8 mouse cellular contexts compared by ENCODE assay signal in the genomic region with DNA sequence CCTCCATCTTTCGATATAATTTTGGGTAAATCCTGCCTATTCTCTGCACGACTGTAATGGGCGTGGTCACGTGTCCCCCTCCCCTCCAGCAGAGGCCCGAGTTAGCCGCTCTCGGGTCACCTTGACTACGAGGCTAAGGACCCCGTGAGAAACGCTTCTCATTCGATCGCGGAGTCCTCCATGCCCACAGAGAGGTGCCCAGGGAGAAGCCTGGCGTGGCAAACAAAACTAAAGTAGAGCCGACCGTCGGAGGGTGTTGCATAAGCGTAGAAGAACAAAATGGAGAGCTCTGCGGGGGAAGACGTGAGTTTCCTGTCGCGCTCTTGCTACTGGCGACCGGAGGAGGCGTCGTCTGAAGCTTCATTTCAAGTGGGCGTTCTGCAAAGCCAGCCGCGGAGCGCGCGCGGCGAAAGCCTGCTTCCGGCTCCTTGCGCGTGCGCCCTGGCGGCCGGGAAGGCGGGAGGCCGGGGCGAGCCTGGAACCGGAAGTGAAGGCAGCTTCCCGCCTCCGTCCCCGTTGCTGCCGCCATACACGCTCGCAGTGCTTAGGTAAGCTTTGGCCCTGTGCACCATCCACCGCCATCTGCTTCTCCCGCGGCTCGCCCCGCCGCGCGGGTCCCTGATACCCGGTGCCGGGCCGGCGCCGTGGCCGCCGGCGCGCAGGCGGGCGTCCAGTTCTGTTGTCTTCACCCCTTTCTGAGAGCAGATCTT. TPM values are rescaled to one million over a fixed set of nuclear protein-coding genes. Genes with fewer than 3 reads are reported as not detected.
DNase-seq lines count a peak whose midpoint lies in the region; ATAC-seq and TF ChIP-seq lines count a peak whose summit lies in the region.

A gene (plus strand): TSS at position 442 of the 710 bp plus-strand sequence.

- under 1% methylated on average over 68 of the region's 69 CpGs for WGBS in heart, embryonic 12.5 days
- under 1% methylated on average over 68 of the region's 69 CpGs for WGBS in kidney, postnatal 0 days
- under 1% methylated on average over 69 of the region's 69 CpGs for WGBS in liver, embryonic 11.5 days
- under 1% methylated on average over 69 of the region's 69 CpGs for WGBS in stomach, embryonic 14.5 days

- H3K27me3 ChIP-seq in heart, embryonic 12.5 days (replicated peaks): no peaks in the 10 kb centered on the region
- no peaks in the 10 kb centered on the region for H3K27me3 ChIP-seq in kidney, postnatal 0 days (ENCODE audit: insufficient read depth, low read length)
- H3K27me3 ChIP-seq in liver, embryonic 11.5 days (replicated peaks; ENCODE audit: control insufficient read depth, insufficient read depth, low read length): no peaks in the 10 kb centered on the region
- no peaks in the 10 kb centered on the region for H3K27me3 ChIP-seq in stomach, embryonic 14.5 days (ENCODE audit: control insufficient read depth, insufficient read depth, low read length)

- H3K4me3 ChIP-seq in heart, embryonic 12.5 days: peak within 1 kb of the TSS; percentile 89
- H3K4me3 ChIP-seq in kidney, postnatal 0 days (replicated peaks; ENCODE audit: low read depth, low read length): peak within 1 kb of the TSS; percentile 97
- peak within 1 kb of the TSS; percentile 94 for H3K4me3 ChIP-seq in liver, embryonic 11.5 days (ENCODE audit: low read depth, low read length)
- peak within 1 kb of the TSS; percentile 92 for H3K4me3 ChIP-seq in stomach, embryonic 14.5 days (ENCODE audit: low read depth, low read length)

- H3K9me3 ChIP-seq in heart, embryonic 12.5 days (replicated peaks): no peaks in the 10 kb centered on the region
- no peaks in the 10 kb centered on the region for H3K9me3 ChIP-seq in kidney, postnatal 0 days (replicated peaks; ENCODE audit: low read length)
- H3K9me3 ChIP-seq in liver, embryonic 11.5 days (ENCODE audit: control insufficient read depth, low read length): no peaks in the 10 kb centered on the region
- no peaks in the 10 kb centered on the region for H3K9me3 ChIP-seq in stomach, embryonic 14.5 days (ENCODE audit: control insufficient read depth, low read depth, low read length)

- peak within 1 kb of the TSS; percentile 99 for H3K27ac ChIP-seq in heart, embryonic 12.5 days (ENCODE audit: poor library complexity, severe bottlenecking)
- peak within 1 kb of the TSS; percentile 100 for H3K27ac ChIP-seq in kidney, postnatal 0 days
- peak within 1 kb of the TSS; percentile 98 for H3K27ac ChIP-seq in liver, embryonic 11.5 days (ENCODE audit: low read depth, low read length)
- peak within 1 kb of the TSS; percentile 98 for H3K27ac ChIP-seq in stomach, embryonic 14.5 days (ENCODE audit: low read length)

- H3K9ac ChIP-seq in heart, embryonic 12.5 days: peak within 1 kb of the TSS; percentile 99
- peak within 1 kb of the TSS; percentile 100 for H3K9ac ChIP-seq in kidney, postnatal 0 days (ENCODE audit: low read depth, low read length)
- peak within 1 kb of the TSS; percentile 99 for H3K9ac ChIP-seq in liver, embryonic 11.5 days (ENCODE audit: low read depth, low read length)
- peak within 1 kb of the TSS; percentile 95 for H3K9ac ChIP-seq in stomach, embryonic 14.5 days (replicated peaks; ENCODE audit: low read depth, low read length)

- peaks cover 35% of the 10 kb centered on the region for H3K36me3 ChIP-seq in heart, embryonic 12.5 days
- peaks cover 19% of the 10 kb centered on the region for H3K36me3 ChIP-seq in kidney, postnatal 0 days (ENCODE audit: insufficient read depth, low read length)
- peaks cover 28% of the 10 kb centered on the region for H3K36me3 ChIP-seq in liver, embryonic 11.5 days (ENCODE audit: control insufficient read depth, insufficient read depth, low read length)
- peaks cover 34% of the 10 kb centered on the region for H3K36me3 ChIP-seq in stomach, embryonic 14.5 days (ENCODE audit: control insufficient read depth, insufficient read depth, low read length)

- DNase-seq in CD4-positive helper T cell, adult 2 months (ENCODE audit: low read depth, low spot score): peak; percentile 98
- DNase-seq in brain, embryonic 18.5 days (ENCODE audit: low read depth, low spot score): peak; percentile 95
- DNase-seq in kidney, postnatal 0 days (ENCODE audit: low spot score): peak; percentile 98
- DNase-seq in liver, embryonic 11.5 days (ENCODE audit: low spot score): peak; percentile 96
- DNase-seq in naive thymus-derived CD4-positive, alpha-beta T cell, adult 2 months (ENCODE audit: low read depth): peak; percentile 98

- peak within 1 kb of the TSS; percentile 95 for H3K4me2 ChIP-seq in heart, embryonic 12.5 days
- peak within 1 kb of the TSS; percentile 84 for H3K4me2 ChIP-seq in kidney, postnatal 0 days (ENCODE audit: low read length)
- peak within 1 kb of the TSS; percentile 83 for H3K4me2 ChIP-seq in liver, embryonic 11.5 days
- peak within 1 kb of the TSS; percentile 93 for H3K4me2 ChIP-seq in stomach, embryonic 14.5 days (replicated peaks; ENCODE audit: low read depth, low read length)

- peaks cover 48% of the 10 kb centered on the region for H3K4me1 ChIP-seq in heart, embryonic 12.5 days (replicated peaks)
- peaks cover 25% of the 10 kb centered on the region for H3K4me1 ChIP-seq in kidney, postnatal 0 days (replicated peaks; ENCODE audit: insufficient read depth, low read length)
- peaks cover 31% of the 10 kb centered on the region for H3K4me1 ChIP-seq in liver, embryonic 11.5 days (replicated peaks; ENCODE audit: control insufficient read depth, insufficient read depth, low read length)
- peaks cover 27% of the 10 kb centered on the region for H3K4me1 ChIP-seq in stomach, embryonic 14.5 days (ENCODE audit: control insufficient read depth, insufficient read depth, low read length)

- TF ChIP-seq CTCF in kidney, postnatal 0 days (IDR thresholded peaks at IDR 0.05; ENCODE audit: low read depth): peak; percentile 27; the same call in 1 of the 2 replicates

- peak; percentile 86 for ATAC-seq in erythroid progenitor cell, adult 5-6 weeks (replicated peaks; ENCODE audit: low FRiP score, poor library complexity, severe bottlenecking)
- ATAC-seq in heart, embryonic 12.5 days (ENCODE audit: insufficient number of reproducible peaks, low FRiP score): peak; percentile 91
- ATAC-seq in kidney, postnatal 0 days (replicated peaks; ENCODE audit: low FRiP score, low read depth): peak; percentile 84
- peak; percentile 87 for ATAC-seq in liver, embryonic 11.5 days (replicated peaks; ENCODE audit: low FRiP score)
- peak; percentile 90 for ATAC-seq in stomach, embryonic 14.5 days (ENCODE audit: insufficient number of reproducible peaks, insufficient read depth, low FRiP score, low read depth)

RNA-seq across cellular contexts. Expression of the gene that starts here (rescaled TPM):
- 169 and 179 TPM in 2 replicates for total RNA-seq in erythroid progenitor cell, adult 5-6 weeks (2015; ENCODE audit: low replicate concordance)
- total RNA-seq in erythroid progenitor cell, adult 5-6 weeks (2017; ENCODE audit: low replicate concordance): 80.1 and 99.9 TPM in 2 replicates
- polyA plus RNA-seq in heart, embryonic 12.5 days (2016; fragmentation: Nextera tagmentation; extraction: Ambion mirVana): 282 and 285 TPM in 2 replicates
- 303 and 329 TPM in 2 replicates for polyA plus RNA-seq in kidney, postnatal 0 days (2015; fragmentation: Nextera tagmentation; extraction: Ambion mirVana)
- polyA plus RNA-seq in liver, embryonic 11.5 days (2014; fragmentation: Nextera tagmentation; extraction: Ambion mirVana): 432 and 439 TPM in 2 replicates
- 467 and 480 TPM in 2 replicates for polyA plus RNA-seq in stomach, embryonic 14.5 days (2014; fragmentation: Nextera tagmentation; extraction: Ambion mirVana)

Comparison
In these comparisons a context has a peak if more than half of its experiments do, and no peak if none do; other contexts are left out.
1. Peak in every context shown above with its lines: DNase-seq, ATAC-seq, H3K4me3 ChIP-seq and H3K27ac ChIP-seq.